Mouse (Mus musculus): ENCODE data around the gene Evpl.
A peak's percentile ranks its signal among the peaks of the same experiment; 100 is the strongest.
"Not testable (repeated sequence)": the region's sequence is repeated elsewhere in the genome, so short reads cannot be mapped to it uniquely, and the experiment has no call there.

The Evpl gene

DNA sequence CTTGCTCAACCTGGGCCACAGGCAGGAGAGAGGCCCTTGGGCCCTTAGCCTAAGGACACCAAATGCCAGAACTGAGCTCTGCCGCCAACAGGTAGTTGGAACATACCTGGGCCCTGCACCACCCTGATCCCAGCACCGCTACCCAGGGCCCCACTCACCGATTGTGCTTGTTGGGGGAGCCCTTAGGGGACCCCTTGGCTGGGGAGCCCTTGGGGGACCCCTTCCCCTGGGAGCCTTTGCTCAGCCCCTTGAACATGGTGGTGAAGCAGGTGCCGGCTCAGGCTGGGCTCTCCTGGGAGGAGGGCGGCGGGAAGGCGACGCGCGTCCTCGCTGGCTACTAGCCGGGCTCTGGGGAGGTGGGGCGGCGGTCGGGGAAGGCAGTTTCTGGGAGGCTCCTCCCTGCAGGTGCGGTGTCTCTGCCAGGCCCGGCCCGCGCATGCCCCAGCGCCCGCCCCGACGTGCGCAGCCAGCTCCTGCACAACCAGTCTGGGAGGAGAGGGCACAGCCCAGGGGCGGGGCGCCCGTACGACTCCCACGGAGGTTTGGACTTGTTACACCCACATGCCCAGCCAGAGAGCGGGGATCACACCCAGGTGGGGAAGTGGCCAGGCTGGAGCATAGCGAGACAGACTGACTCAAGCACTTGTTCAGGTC lies at the start of gene Evpl:
Gene Evpl (minus strand): TSS at position 336 of the 654 bp plus-strand sequence.
- DNase-seq (ENCODE audit: low read depth, low spot score): no peak

DNA sequence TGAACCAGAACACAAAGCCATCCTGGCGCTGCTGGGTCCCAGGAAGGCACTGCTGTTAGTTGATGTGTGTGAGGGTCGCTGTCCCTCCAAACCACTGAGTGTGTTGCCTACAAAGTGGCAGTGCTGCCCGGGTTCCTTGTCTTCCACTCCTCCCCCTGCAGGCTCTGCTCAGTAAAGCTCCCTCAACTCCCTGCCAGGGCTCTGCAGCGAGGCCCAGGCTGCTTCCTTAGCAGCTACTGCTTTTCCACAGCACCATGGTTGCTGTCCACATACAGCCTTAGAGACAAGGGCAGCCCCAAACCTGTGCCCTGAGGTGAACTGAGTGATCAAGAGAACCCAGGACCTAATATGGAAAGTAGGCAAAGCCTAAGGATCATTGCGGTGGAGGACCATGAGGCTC lies 49.5 kb upstream of the Evpl start:
- DNase-seq (ENCODE audit: low read depth, low spot score): no peak

DNA sequence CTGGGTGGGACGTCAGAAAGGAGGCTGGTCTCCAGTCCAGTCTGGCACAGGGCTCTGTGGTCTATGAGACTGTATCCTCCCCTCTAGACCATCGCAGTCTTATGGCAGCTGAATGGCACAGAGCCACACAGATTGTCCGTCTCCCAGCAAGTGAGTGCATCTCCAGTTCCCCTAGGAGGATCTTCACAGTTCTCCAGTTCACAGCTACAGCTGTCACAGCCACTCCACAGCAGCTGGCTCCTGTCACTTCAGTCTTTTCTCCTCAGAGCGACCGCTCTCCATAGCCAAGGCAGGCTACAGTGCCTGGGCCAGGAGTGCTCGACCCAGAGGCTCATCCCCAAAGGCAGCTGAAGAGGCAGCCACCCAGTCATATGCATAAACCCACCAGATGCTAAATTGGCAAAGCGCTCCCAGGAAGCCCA lies 47.9 kb upstream of the Evpl start:
- no peak for DNase-seq (ENCODE audit: low read depth, low spot score)

- no peak for DNase-seq (ENCODE audit: low read depth, low spot score)
These were observed 46.1 kb upstream of the Evpl start for GRCm38 (mm10) chr11:116283982-116284381.

DNA sequence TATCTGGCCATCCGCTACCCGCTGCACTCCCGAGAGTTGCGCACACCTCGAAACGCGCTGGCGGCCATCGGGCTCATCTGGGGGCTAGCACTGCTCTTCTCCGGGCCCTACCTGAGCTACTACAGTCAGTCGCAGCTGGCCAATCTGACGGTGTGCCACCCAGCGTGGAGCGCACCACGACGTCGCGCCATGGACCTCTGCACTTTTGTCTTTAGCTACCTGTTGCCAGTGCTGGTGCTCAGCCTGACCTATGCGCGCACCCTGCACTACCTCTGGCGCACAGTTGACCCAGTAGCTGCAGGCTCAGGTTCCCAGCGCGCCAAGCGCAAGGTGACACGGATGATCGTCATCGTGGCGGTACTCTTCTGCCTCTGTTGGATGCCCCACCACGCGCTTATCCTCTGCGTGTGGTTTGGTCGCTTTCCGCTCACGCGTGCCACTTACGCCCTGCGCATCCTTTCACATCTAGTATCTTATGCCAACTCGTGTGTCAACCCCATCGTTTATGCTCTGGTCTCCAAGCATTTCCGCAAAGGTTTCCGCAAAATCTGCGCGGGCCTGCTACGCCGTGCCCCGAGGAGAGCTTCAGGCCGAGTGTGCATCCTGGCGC lies 45.1 kb upstream of the Evpl start:
- no peak for DNase-seq (ENCODE audit: low read depth, low spot score)

GRCm38 (mm10) chr11:116282089-116282488 lies 44.2 kb upstream of the Evpl start:
- no peak for DNase-seq (ENCODE audit: low read depth, low spot score)

GRCm38 (mm10) chr11:116281671-116282070 lies 43.8 kb upstream of the Evpl start:
- no peak for DNase-seq (ENCODE audit: low read depth, low spot score)

- DNase-seq (ENCODE audit: low read depth, low spot score): no peak
These were observed 43.1 kb upstream of the Evpl start, which contains the start of gene Galr2 for GRCm38 (mm10) chr11:116280751-116281663. Gene Galr2 (plus strand): TSS chr11:116280939.

DNA sequence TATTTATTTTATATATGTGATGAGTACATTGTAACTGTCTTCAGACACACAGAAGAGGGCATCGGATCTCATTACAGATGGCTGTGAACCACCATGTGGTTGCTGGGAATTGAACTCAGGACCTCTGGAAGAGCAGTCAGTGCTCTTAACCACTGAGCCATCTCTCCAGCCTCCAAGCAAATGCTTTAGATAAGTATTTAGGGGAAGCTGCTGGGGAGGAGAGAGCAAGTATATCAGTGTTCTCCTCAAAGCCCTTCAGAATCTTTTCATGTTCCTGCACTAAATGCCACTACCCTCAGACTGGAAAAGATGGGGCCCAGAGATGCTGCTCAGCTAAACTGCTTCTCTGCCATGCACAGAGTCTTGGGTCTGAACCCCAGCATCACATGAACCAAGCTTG lies 39.3 kb upstream of the Evpl start:
- DNase-seq (ENCODE audit: low read depth, low spot score): not testable (repeated sequence)

DNA sequence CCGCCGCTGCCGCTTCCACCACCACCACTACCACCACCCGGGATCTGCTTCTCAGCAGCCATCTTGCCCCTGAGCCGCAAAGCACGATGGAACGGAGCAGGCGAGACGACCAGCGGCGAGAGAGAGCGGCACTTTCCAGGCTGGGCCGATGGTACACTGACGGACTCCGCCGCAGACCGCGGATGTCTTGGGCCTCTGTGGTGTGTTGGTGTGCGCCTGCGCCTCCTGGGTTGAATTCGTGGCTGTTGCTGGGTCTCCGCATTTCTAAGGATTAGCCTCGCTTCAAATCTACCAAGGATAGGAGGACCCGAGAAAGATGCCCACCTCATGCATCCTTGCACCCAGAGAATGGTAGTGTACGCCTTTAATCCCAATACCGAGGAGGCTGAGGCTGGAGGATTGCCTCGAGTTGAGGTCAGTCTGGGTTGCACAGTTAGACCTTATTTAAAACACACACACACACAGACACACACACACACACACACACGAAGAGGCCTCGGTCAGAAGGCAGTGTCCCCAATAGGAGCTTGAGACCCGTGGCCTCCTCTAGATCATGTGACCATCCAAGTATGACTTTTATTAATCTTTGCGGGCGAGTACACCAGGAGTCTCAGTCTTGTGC lies 36.3 kb upstream of the Evpl start, which contains the start of gene Srp68:
Gene Srp68 (minus strand): TSS at position 173 of the 622 bp plus-strand sequence.
- DNase-seq (ENCODE audit: low read depth, low spot score): peak; percentile 69

GRCm38 (mm10) chr11:116273469-116274044 lies 35.7 kb upstream of the Evpl start:
- no peak for DNase-seq (ENCODE audit: low read depth, low spot score)

GRCm38 (mm10) chr11:116272589-116273468 lies 35.0 kb upstream of the Evpl start:
- DNase-seq (ENCODE audit: low read depth, low spot score): no peak

- no peak for DNase-seq (ENCODE audit: low read depth, low spot score)
These were observed 31.7 kb upstream of the Evpl start for GRCm38 (mm10) chr11:116269560-116269959.

GRCm38 (mm10) chr11:116268313-116268712 lies 30.4 kb upstream of the Evpl start:
- no peak for DNase-seq (ENCODE audit: low read depth, low spot score)

DNA sequence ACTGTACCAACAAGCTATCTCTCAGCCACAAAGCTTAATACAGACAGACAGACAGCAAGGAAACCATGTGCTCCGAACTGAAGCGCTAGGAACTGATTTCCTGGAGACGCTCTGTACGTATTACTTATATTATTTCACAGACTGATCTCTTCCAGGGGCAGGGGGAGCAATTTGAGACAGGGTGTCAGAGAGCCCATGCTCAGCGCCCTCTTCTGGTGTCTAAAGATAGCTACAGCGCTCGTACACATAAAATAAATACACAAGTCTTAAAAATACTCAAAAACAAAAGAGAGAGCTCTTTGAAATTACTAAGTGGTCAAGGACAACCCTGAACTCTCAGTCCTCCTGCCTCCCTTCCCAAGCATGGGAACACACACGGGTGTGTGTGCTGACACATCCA lies 29.8 kb upstream of the Evpl start:
- DNase-seq (ENCODE audit: low read depth, low spot score): no peak

DNA sequence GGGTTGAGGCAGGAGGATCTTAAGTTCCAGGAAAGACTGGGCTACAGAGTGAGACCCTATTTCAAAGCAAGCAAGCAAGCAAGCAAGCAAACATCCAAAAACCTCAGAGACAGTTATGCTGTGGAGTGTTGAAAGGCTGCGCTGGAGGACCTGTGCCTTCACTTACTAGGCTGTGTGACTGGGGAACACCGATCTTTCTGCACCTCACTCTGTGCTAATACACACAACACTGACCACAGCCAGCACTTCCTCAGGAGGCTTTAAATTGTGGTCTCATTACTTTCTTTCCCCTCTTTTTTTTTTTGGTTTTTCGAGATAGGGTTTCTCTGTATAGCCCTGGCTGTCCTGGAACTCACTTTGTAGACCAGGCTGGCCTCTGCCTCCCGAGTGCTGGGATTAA lies 28.0 kb upstream of the Evpl start:
- no peak for DNase-seq (ENCODE audit: low read depth, low spot score)

DNA sequence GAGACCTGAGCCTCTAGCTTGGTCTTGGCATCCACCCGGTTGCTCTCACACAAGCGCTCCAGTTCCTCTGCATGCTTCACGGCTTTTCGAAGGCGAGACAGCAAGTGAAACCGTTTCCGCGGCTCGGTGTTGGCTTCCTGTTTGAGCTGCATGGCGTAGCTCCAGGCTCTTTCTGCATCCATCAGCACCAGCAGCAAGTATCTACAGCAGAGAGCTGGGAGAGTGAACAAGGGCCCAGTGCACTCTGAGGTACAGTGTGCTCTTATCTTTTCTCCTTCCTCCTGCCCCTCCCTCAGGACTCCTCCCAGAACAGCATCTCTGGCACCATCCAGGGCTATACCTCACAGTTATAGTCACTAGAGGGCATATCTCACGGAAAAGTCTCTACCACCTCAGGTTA lies 27.5 kb upstream of the Evpl start:
- DNase-seq (ENCODE audit: low read depth, low spot score): no peak

DNA sequence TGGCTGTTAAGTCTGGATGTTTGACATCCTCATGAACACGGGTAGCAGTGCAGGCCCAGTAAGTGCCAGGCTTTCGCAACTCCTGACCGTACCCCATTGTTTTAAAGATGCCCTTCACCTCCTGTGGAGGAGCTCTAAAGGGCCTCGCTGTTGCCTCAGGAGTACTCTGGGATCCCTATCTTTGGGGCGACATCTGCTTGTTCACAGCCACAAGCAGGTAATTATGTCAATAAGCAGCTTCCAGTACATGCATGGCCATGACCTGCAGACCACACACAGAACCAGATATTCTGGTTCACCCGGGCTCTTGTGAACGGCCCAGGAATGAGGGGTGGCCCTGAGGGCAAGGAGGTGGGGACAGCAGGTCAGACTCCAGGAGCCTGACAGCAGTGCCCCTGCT lies 22.4 kb upstream of the Evpl start:
- no peak for DNase-seq (ENCODE audit: low read depth, low spot score)

GRCm38 (mm10) chr11:116259461-116259860 lies 21.6 kb upstream of the Evpl start:
- no peak for DNase-seq (ENCODE audit: low read depth, low spot score)

DNA sequence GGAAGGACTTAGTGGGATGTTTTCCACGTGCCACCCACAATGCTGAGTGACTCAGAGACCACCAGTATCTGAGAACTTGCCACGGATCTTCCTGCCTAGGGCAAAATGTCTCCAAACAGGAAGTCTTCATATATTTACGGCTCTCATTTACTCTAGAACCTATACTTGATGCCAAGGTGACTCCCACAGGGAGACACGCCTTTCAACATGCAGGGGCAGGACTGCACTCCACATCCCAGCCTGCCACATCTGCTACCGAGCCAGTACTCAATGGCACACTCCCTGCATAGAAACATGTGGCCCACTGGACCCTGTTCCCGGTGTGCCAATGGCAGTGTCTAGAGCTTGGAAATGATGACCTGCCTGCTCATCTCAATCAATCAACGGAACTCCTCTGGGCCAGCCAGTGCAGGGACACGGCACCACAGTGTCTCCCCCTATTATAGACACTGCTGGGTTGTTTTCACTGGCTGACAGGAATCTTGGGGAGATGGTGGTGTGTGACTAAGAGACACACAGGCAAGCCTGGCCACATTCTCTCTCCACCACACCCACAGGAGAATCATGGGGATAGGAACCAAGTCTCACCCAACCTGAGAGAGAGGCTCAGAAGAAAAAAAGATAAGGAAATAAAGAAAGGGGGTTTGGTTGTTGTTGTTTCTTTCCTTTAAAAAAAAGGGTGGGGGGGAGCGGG lies 18.3 kb upstream of the Evpl start:
- no peak for DNase-seq (ENCODE audit: low read depth, low spot score)

Measured in c-Kit-negative CD71-positive TER-119-positive erythroid progenitor cells, embryonic 14.5 days (primary cell).